Mouse (Mus musculus) erythroid progenitor cell, adult 5-6 weeks (primary cell): ENCODE measurements around the gene Hspa1a. TPM values are rescaled to one million over a fixed set of nuclear protein-coding genes. Genes with fewer than 3 reads are reported as not detected.
"Not testable (repeated sequence)": the region's sequence is repeated elsewhere in the genome, so short reads cannot be mapped to it uniquely, and the experiment has no call there.

Experiments
- ATAC-seq: replicated peaks from 2 replicates; pipeline ENCODE4 v1.8.0; 2016; ENCODE audit warnings: moderate number of reproducible peaks, mild to moderate bottlenecking, moderate TSS enrichment, inconsistent platforms; ENCODE audit not compliant: poor library complexity, low FRiP score, severe bottlenecking
- total RNA-seq, 2 experiments: library from RNA; stranded (forward) in 1 of 2; stranded (reverse) in 1 of 2; fragments of 150-400 nt in 1 of 2; fragments of 186-747, 209-891 nt in 1 of 2; gene quantifications; 2 replicates each; pipeline versions ENCODE4 v1.2.3 to v1.2.4; 2015 to 2017; ENCODE audit warnings: low replicate concordance in 2 of 2

Gene Hspa1a
- total RNA-seq, 2 experiments from 2014 or later: 0.30 TPM; not detected in 1

- no peak for ATAC-seq
These were observed 3.9 kb upstream of the Hspa1a start for GRCm38 (mm10) chr17:34975581-34976492.

- ATAC-seq: peak; percentile 53
These were observed 275 bp downstream of the Hspa1a start for GRCm38 (mm10) chr17:34971694-34972068.

DNA sequence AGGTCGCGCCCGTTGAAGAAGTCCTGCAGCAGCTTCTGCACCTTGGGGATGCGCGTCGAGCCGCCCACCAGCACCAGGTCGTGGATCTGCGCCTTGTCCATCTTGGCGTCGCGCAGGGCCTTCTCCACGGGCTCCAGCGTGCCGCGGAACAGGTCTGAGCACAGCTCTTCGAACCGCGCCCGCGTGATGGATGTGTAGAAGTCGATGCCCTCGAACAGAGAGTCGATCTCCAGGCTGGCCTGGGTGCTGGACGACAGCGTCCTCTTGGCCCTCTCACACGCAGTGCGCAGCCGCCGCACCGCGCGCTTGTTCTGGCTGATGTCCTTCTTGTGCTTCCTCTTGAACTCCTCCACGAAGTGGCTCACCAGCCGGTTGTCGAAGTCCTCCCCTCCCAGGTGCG, 1.1 kb downstream of the Hspa1a start:
- ATAC-seq: not testable (repeated sequence)

GRCm38 (mm10) chr17:34969822-34970221, 2.1 kb downstream of the Hspa1a start, which contains the start of gene Gm20481:
Gene Gm20481, plus strand, starts transcription at chr17:34969912.
- not testable (repeated sequence) for ATAC-seq

DNA sequence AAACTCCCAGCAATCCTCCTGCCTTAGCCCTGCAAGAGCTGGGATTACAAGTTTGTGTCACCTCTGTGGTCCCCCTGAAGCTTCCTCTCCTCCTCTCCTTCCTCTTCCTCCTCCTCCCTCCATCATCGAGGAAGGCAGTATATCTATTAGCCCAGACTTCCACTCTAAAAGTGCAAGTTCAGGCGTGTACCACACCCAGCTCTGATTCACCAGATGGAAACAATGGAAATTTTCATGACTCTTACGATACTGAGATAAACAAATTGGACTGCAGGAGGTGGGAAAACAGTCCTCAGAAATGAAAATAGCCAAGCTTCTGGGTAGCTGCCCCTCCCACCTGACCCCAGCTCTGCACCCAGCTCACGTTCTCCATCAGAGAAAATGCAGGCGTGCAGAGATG, 6.3 kb downstream of the Hspa1a start:
- ATAC-seq: no peak

- no peak for ATAC-seq
These were observed 7.3 kb downstream of the Hspa1a start for GRCm38 (mm10) chr17:34964640-34965049.

GRCm38 (mm10) chr17:34962841-34963240, 9.1 kb downstream of the Hspa1a start:
- ATAC-seq: no peak

DNA sequence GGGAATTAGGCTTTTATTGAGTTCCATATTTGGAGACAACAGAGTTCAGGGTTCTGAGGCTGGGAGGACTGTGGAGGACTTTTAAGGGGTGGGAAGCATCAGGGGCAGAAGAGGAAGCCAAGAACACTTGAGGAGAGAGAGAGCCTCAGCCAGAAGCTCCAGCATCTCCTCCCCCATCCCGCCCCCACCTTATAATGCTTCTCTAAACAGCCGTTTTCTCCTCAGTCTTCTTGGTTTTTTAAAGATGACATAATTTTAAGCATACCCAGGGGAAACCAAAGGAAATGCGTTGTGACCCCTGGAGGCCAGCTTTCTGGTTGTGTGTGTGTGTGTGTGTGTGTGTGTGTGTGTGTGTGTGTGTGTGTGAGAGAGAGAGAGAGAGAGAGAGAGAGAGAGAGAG, 9.8 kb downstream of the Hspa1a start:
- no peak for ATAC-seq

DNA sequence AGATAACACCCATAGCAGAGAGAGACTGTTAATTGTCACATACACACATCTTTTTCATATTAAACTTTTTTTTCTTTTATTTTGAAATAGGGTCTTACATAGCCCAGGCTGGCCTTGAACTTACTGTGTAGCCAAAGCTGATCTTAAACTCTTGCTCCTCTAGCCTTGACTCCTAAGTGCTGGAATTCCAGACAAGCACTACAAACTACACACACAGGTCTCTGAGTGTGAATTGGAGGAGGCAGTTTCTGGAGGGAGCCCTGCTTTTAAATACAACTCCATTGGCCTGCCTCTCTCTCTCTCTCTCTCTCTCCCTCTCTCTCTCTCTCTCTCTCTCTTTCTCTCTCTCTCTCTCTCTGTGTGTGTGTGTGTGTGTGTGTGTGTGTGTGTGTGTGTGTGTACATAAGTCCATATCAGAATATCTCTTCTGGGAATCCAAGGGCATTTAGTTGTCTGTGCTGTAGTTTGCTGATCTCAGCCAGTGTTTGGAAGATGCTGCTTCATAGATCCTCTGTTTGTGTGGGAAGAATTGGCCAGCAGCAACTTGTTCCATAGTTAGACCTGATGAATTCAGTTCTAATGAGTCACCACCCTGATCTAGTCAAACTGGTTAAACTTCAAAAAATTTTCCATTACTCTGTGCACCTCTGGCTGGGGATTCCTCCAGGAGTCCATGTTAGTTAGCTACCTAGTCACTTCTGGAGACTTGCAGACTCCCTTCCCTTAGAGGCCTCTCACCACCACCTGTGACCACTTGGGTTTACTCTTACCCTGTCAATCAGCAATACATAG, 11.1 kb downstream of the Hspa1a start:
- no peak for ATAC-seq

DNA sequence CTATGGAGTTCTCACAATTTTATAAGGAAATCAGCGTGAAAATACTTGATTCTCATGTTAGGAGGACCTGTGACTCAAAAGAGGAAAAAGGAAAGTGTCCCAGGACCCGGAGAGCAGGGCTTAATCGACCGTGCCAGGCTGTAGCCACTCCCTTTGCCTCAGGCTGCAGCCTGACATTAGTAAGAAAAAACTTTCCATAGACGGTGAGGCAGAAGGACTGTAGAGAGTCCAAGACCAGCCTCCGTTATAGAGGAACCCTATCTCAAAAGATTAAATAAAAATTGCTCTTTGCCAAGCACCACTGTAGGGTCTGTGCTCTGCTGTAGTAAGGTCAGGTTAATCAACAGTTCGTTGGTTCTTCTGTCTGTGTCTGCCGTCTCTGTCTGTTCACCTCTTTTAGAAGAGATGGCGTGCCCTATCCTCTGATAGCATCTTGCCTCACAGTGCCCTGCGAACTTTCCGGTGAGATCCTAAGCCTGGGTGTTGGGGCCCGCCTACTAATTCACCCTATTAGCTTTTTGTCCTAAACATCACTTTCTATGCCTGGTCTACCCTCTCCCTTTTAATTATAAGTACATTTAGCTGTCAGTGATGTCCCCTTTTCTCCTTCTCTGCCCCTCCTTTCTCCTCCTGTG, 12.0 kb downstream of the Hspa1a start:
- ATAC-seq: 0 out of 2 replicates have a peak, but pooled peaks have one; percentile 27

DNA sequence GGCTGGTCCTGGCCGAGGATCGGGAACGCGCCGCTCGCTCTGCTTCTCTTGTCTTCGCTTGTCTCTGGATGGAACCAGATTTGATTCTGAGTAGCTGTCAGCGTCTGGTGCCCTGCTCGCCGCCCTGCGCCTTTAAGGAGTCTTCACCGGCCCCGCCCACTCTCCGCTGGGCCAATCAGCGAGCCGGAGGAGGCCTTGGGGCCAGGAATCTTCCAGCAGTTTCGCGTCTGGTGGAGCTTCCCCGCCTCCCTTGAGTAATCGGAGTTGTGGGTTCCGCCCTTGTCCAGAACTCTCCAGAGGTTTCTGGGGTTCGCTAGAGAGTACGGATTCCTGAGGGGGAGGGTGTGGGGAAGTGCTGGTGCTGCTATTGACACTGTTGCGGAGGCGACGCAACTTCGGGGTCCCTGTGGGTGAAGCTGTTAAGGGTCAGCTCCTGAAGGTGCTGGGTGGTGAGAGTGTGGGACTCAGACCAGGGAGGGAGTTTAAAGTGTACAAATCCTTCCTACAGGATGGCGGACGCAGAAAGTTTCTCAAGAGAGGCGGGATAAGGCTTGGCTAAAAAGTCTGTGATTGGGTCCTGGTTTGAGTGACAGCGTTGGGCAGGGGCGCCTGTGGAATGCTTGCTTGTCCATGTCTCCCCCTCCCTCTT, 12.7 kb downstream of the Hspa1a start, which contains the start of gene Hspa1b:
Hspa1b (minus strand) TSS at position 109 of the 649 bp plus-strand sequence.
- ATAC-seq: peak; percentile 97

DNA sequence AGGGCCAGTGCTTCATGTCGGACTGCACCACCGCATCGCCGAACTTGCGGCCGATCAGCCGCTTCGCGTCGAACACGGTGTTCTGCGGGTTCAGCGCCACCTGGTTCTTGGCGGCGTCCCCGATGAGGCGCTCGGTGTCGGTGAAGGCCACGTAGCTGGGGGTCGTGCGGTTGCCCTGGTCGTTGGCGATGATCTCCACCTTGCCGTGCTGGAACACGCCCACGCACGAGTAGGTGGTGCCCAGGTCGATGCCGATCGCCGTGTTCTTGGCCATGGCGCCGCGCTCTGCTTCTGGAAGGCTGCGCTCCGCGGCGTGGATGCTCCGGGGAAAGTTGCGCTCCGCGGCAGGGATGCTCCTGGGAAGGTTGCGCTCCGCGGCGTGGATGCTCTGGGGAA, 13.2 kb downstream of the Hspa1a start:
- peak; percentile 35 for ATAC-seq

- ATAC-seq: not testable (repeated sequence)
These were observed 14.0 kb downstream of the Hspa1a start for GRCm38 (mm10) chr17:34957966-34958365.

GRCm38 (mm10) chr17:34957291-34957690, 14.7 kb downstream of the Hspa1a start:
- not testable (repeated sequence) for ATAC-seq

GRCm38 (mm10) chr17:34956340-34956739, 15.6 kb downstream of the Hspa1a start:
- no peak for ATAC-seq

DNA sequence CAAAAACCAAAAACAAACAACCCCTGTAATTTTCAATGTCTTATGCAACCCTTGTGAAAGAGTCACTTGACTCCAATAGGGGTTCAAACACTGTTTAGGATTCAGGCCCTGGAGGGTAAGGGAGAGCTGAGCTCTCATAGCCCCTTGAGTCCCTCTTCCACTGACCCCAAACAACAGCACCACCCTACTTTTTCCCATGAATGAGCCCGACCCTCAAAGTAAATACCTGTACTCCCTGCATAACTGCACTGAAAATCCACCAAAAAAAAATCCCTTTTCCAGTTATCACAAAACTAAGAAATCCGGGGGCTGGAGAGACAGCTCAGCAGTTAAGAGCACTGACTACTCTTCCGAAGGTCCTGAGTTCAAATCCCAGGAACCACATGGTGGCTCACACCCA, 16.1 kb downstream of the Hspa1a start:
- ATAC-seq: no peak

- no peak for ATAC-seq
These were observed 17.1 kb downstream of the Hspa1a start for GRCm38 (mm10) chr17:34954831-34955230.

DNA sequence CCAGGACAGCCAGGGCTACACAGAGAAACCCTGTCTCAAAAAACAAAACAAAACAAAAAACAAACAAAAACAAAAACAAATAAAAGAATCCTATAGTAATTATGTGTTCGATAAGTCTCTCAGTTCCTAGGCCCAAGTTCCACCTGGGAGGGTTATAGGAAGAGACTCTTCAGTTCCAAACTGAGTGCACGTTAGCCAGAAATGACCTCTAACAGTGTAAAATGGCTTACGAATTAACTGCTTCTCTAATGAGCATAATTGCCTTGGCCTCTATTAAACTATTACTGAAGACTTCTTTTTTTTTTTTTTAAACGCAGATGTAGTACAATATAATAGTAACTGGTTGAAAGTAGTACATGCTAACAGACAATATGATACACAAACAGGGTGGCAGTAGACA, 18.1 kb downstream of the Hspa1a start:
- no peak for ATAC-seq

DNA sequence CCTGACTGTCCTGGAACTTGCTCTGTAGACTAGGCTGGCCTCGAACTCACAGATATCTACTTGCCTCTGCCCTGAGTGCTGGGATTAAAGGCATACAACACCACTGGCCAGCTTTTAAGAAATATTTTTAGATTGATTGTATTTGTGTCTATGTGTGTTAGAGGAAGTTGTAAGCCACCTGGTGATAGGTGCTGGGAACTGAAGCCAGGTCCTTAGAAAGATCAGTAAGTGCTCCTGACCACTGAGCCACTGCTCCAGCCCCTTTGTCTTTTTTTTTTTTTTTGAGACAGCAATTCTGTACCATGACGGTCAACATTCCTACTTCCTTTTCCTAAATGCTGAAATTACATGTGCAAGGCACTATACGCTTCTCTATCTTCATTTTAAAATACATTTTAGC, 18.7 kb downstream of the Hspa1a start:
- no peak for ATAC-seq
